Mouse (Mus musculus) kidney, adult 8-10 months (tissue): ENCODE data around the gene Unc45b.
A peak's percentile ranks its signal among the peaks of the same experiment; 100 is the strongest.
"Not testable (repeated sequence)": the region's sequence is repeated elsewhere in the genome, so short reads cannot be mapped to it uniquely, and the experiment has no call there.

Experiments
- DNase-seq, 2 experiments: peaks; one replicate each; pipeline ENCODE4 v3.0.0; 2022

The Unc45b gene

GRCm38 (mm10) chr11:82899720-82900119 is 10.6 kb upstream of the Unc45b start:
- DNase-seq, result no peak

GRCm38 (mm10) chr11:82901606-82902310 is 8.6 kb upstream of the Unc45b start:
- no peak for DNase-seq

- DNase-seq, result no peak
Observed at GRCm38 (mm10) chr11:82904952-82905351, 5.4 kb upstream of the Unc45b start.

GRCm38 (mm10) chr11:82905816-82906215 is 4.5 kb upstream of the Unc45b start:
- no peak for DNase-seq

GRCm38 (mm10) chr11:82907651-82908607 is 2.4 kb upstream of the Unc45b start, which contains the start of gene Nle1:
Gene Nle1 (minus strand): TSS chr11:82908411.
- DNase-seq, result peak; percentile 80 to 90

GRCm38 (mm10) chr11:82908608-82908989 is 1.8 kb upstream of the Unc45b start:
- DNase-seq, result no peak

- DNase-seq, result no peak
Observed at GRCm38 (mm10) chr11:82910679-82911389, 484 bp downstream of the Unc45b start.

- peak; percentile 45 to 76 for DNase-seq
Observed at GRCm38 (mm10) chr11:82914711-82915352, 4.5 kb downstream of the Unc45b start.

- DNase-seq, result no peak
Observed at GRCm38 (mm10) chr11:82920768-82921167, 10.4 kb downstream of the Unc45b start.

GRCm38 (mm10) chr11:82921691-82922090 is 11.3 kb downstream of the Unc45b start:
- DNase-seq, result no peak

GRCm38 (mm10) chr11:82923910-82924309 is 13.6 kb downstream of the Unc45b start:
- DNase-seq, result not testable (repeated sequence)

GRCm38 (mm10) chr11:82928897-82929632 is 18.7 kb downstream of the Unc45b start:
- no peak for DNase-seq

- DNase-seq, result no peak
Observed at GRCm38 (mm10) chr11:82929633-82929950, 19.2 kb downstream of the Unc45b start.

- not testable (repeated sequence) for DNase-seq
Observed at GRCm38 (mm10) chr11:82930391-82930955, 20.1 kb downstream of the Unc45b start.

- not testable (repeated sequence) for DNase-seq
Observed at GRCm38 (mm10) chr11:82931161-82931560, 20.8 kb downstream of the Unc45b start.

GRCm38 (mm10) chr11:82931671-82932450 is 21.5 kb downstream of the Unc45b start:
- DNase-seq, result not testable (repeated sequence)

- DNase-seq, result no peak
Observed at GRCm38 (mm10) chr11:82933186-82933585, 22.8 kb downstream of the Unc45b start.

- DNase-seq, result no peak
Observed at GRCm38 (mm10) chr11:82943336-82943735, 33.0 kb downstream of the Unc45b start.

GRCm38 (mm10) chr11:82945636-82946035 is 35.3 kb downstream of the Unc45b start:
- DNase-seq, result no peak

GRCm38 (mm10) chr11:82947457-82947856 is 37.1 kb downstream of the Unc45b start:
- no peak for DNase-seq

- peak; percentile 28 to 65 for DNase-seq
Observed at GRCm38 (mm10) chr11:82949036-82949435, 38.7 kb downstream of the Unc45b start.
